Mouse (Mus musculus) sigmoid colon, adult 10 weeks (tissue): ENCODE results near the gene Thap4. TPM values are rescaled to one million over a fixed set of nuclear protein-coding genes. Genes with fewer than 3 reads are reported as not detected.

Source experiments
- polyA plus RNA-seq: library from polyadenylated mRNA; stranded (reverse); fragments of 350-450 nt; fragmentation: Illumina TruSeq; extraction: RNeasy Lipid Tissue Mini Kit (QIAGEN cat#74804); gene quantifications from one replicate; pipeline ENCODE4 v1.2.3, GENCODE M21; 2014; ENCODE audit warnings: low read depth, low replicate concordance

Gene Thap4
- 24.9 TPM for polyA plus RNA-seq

GRCm38 (mm10) chr1:93754573-93755290 is at the start of gene Thap4:
Thap4 (minus strand) TSS chr1:93754864.

GRCm38 (mm10) chr1:93803556-93804507 is 49.2 kb upstream of the Thap4 start, which contains the start of gene Ing5:
Ing5 (plus strand) TSS chr1:93803965.

GRCm38 (mm10) chr1:93801741-93802238 is 47.1 kb upstream of the Thap4 start, which contains the start of gene Dtymk:
Dtymk (minus strand) TSS chr1:93801934.

GRCm38 (mm10) chr1:93751290-93751689 is 3.4 kb downstream of the Thap4 start, which contains the start of gene Atg4b:
Atg4b (plus strand) TSS chr1:93751500.

GRCm38 (mm10) chr1:93685401-93686244 is 69.0 kb downstream of the Thap4 start, which contains the start of gene Bok:
Bok (plus strand) TSS chr1:93685660.

GRCm38 (mm10) chr1:93658559-93658958 is 96.1 kb downstream of the Thap4 start, which contains the start of gene Stk25:
Stk25 (minus strand) TSS chr1:93658659.

Other genes starting within 250 kb of the Thap4 start
- 19.9 TPM for gene Farp2, start 242.8 kb downstream of the Thap4 start, polyA plus RNA-seq
- 59.6 TPM for gene Stk25, start 96.2 kb downstream of the Thap4 start, polyA plus RNA-seq
- 0.69 TPM for gene Bok, start 69.2 kb downstream of the Thap4 start, polyA plus RNA-seq
- 46.1 TPM for gene Atg4b, start 3.4 kb downstream of the Thap4 start, polyA plus RNA-seq
- 42.2 TPM for gene Dtymk, start 47.1 kb upstream of the Thap4 start, polyA plus RNA-seq
- 11.8 TPM for gene Ing5, start 49.1 kb upstream of the Thap4 start, polyA plus RNA-seq
- 16.9 TPM for gene D2hgdh, start 70.0 kb upstream of the Thap4 start, polyA plus RNA-seq
- 23.0 TPM for gene Gal3st2, start 106.4 kb upstream of the Thap4 start, polyA plus RNA-seq
- 23.6 TPM for gene Gal3st2b, start 163.4 kb upstream of the Thap4 start, polyA plus RNA-seq
- 36.1 TPM for gene Gal3st2c, start 235.6 kb upstream of the Thap4 start, polyA plus RNA-seq